Mouse (Mus musculus) spleen, adult 2 months (tissue): ENCODE measurements at regions not wholly inside any gene's neighbourhood (a gene's known extent, or its start where the extent isn't known, plus 50 kb on each side); places are given as distances from the start of the nearest gene placed in this dataset.

Source experiments
- CTCF ChIP-seq: fragments of 200-500 bp; IDR thresholded peaks from 2 replicates; pipeline ENCODE4 v1.5.1; 2011; ENCODE audit warnings: mild to moderate bottlenecking, inconsistent platforms; ENCODE audit not compliant: insufficient read depth, insufficient read length, insufficient replicate concordance; ENCODE audit errors: extremely low read depth
- POLR2A ChIP-seq: fragments of 200-500 bp; IDR thresholded peaks from 2 replicates; pipeline ENCODE4 v1.6.1; 2011; ENCODE audit warnings: low read depth, low read length, inconsistent platforms

DNA sequence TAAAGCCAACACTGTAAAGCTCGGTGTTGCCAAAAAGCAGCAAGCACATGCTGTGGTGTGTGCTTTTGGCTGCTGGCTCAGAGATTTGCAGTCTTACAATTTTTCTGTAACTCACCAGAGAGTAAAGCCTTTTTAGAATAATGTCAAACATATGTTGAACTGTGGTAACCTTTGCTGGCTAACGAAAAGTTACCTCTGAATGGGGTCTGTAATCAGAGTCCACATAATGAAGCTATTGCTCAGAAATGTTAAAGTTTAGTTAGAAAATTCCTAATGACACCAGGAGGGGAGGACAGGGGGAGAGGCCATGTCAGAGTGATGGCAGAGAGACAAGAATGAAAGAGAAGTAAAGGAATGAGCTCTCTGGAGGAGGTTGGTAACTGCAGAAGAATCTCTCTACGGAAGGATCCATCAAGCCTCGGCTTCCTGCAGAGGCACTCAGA, 103.1 kb upstream of the Marcks start:
- TF ChIP-seq CTCF, result no peak
- no peak for TF ChIP-seq POLR2A
